Mouse (Mus musculus) heart, embryonic 10.5 days (tissue): ENCODE measurements around the gene Igtp. TPM values are rescaled to one million over a fixed set of nuclear protein-coding genes. Genes with fewer than 3 reads are reported as not detected.
"Not testable (repeated sequence)": the region's sequence is repeated elsewhere in the genome, so short reads cannot be mapped to it uniquely, and the experiment has no call there.

ENCODE experiments used
- DNase-seq: peaks from one replicate; pipeline ENCODE4 v3.0.0-alpha.2; 2017; ENCODE audit warnings: low spot score
- H3K27ac ChIP-seq: fragments of 300-500 bp; sonication (generic); 2 replicates; pipeline ENCODE4 v1.5.1; 2016; ENCODE audit warnings: mild to moderate bottlenecking
- H3K27me3 ChIP-seq: fragments of 300-500 bp; sonication (generic); 2 replicates; pipeline ENCODE4 v1.6.1; 2016; ENCODE audit warnings: mild to moderate bottlenecking; ENCODE audit not compliant: poor library complexity, insufficient read depth, severe bottlenecking
- H3K36me3 ChIP-seq: fragments of 300-500 bp; sonication (generic); 2 replicates; pipeline ENCODE4 v1.6.1; 2016; ENCODE audit warnings: mild to moderate bottlenecking, moderate library complexity
- H3K4me1 ChIP-seq: fragments of 300-500 bp; sonication (generic); 2 replicates; pipeline ENCODE4 v1.6.1; 2016; ENCODE audit warnings: mild to moderate bottlenecking
- H3K4me3 ChIP-seq: fragments of 300-500 bp; sonication (generic); 2 replicates; pipeline ENCODE4 v1.5.1; 2016; ENCODE audit warnings: mild to moderate bottlenecking, moderate library complexity
- H3K9me3 ChIP-seq: fragments of 300-500 bp; sonication (generic); 2 replicates; pipeline ENCODE4 v1.6.1; 2016; ENCODE audit warnings: mild to moderate bottlenecking, moderate library complexity
- WGBS: fragments of 180-500 bp; shearing (Covaris S2); methylation state at CpG from one replicate; pipeline ENCODE4 v1.1.7; 2016; 5-methylcytosine and 5-hydroxymethylcytosine counted together
- polyA plus RNA-seq: library from polyadenylated mRNA; unstranded; fragments of >200 nt; fragmentation: Nextera tagmentation; extraction: Ambion mirVana; gene quantifications from 2 replicates; pipeline ENCODE4 v1.2.1, GENCODE M21; 2016

The Igtp gene
- 3.1 and 3.4 TPM in 2 replicates for polyA plus RNA-seq

DNA sequence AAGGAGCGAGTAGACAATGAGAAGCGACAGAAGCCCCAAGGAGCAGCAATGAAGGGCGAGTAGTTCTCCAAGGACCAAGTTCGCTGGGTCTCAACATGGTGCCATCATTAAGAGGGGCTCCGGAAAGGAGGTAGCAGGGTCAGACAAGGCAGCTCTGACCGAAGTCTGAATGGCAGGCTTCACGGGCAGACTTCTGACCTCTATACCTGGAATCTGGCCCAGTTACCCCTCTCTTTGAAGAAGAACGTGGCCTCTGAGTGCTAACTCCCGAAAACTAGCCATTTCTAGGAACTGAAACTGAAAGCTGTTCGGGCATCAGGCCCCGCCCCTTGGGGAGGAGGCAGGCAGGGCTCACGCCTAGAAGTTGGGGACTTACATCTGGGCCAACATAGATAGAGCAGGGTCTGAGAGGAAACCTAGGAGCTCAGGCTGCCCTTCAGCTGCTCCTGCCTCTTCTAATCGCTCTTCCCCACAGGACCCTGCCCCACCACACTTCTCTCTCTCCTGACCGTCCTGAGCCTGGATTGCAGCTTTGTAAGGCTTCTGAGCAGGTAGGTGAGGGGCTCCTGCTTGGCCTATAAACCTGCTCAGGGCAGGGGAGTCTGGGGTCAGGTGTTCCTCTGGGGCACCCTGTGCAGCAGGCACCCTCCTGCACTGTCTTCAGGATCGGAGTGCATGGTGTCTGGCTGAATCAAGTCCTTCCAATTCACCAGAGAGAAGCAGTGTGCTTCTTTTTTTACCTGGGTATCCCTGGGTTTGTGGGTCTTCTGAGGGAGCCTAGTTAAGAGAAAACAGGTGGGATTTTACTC, at the start of gene Igtp, which contains the start of gene Irgm2:
Gene Igtp, plus strand, starts transcription at position 328 of the 809 bp plus-strand sequence.
Gene Irgm2, plus strand, starts transcription at position 390 of the 809 bp plus-strand sequence.
- H3K4me1 ChIP-seq, result peaks cover 14% of the 10 kb centered on the region
- H3K27ac ChIP-seq, result peak within 1 kb of the TSS; percentile 85
- H3K27me3 ChIP-seq, H3K36me3 ChIP-seq, H3K9me3 ChIP-seq: not testable (repeated sequence)
- peak; percentile 90 for DNase-seq
- H3K4me3 ChIP-seq, result peak within 1 kb of the TSS; percentile 66
- 12% methylated on average over 15 of the region's 15 CpGs for WGBS

DNA sequence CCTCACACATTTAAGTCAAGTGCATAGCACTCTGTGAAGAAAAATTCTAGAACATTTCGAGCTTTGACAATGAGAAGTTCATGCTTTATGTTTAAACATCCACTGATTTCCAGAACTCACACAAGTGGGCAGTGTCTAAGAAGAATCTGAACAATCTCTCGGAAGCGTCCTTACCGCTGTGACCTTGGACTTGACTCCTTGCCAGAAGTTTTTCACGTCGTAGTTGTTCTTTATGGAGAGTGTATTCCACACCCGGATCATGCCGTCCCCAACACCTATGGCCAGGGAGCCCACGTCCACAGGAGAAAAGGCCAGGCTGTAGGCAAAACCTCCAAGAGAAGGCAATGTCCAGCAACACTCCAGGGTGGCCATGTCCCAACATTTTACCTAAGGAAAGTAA, 43.9 kb upstream of the Igtp start:
- Histone ChIP-seq H3K36me3 (peaks cover 90% of the 10 kb centered on the region), H3K27me3 (no peaks in the 10 kb centered on the region), H3K9me3 (no peaks in the 10 kb centered on the region), H3K27ac (no peak overlapping the region), H3K4me1 (0 out of 2 replicates have a peak, but pooled peaks cover 4% of the 10 kb centered on the region), H3K4me3 (no peak overlapping the region)
- 84% methylated on average over 9 of the region's 9 CpGs for WGBS
- no peak for DNase-seq

DNA sequence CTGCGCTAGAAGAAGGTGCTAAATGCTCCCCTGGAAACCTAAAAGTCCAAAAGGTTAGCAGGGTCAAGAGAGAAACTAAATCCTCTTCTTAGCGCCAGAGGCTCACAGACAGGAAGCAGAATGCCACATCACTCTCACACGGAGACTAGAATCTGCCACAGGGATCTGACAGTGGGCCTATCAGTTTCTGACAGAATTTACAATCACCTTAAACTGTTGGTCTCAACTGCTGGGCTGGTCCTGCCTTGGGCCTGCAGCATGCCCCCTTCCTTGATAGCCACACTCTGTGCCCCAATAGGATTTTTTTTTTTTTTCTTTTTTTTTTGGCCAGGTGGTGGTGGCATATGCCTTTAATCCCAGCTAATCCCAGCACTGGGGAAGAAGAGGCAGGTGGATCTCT, 42.5 kb upstream of the Igtp start:
- no peak for DNase-seq
- Histone ChIP-seq H3K9me3 (no peaks in the 10 kb centered on the region), H3K36me3 (peaks cover 92% of the 10 kb centered on the region), H3K4me1 (0 out of 2 replicates have a peak, but pooled peaks cover 4% of the 10 kb centered on the region), H3K4me3 (no peak overlapping the region), H3K27ac (no peak overlapping the region), H3K27me3 (no peaks in the 10 kb centered on the region)
- 70% methylated on average over 3 of the region's 3 CpGs for WGBS

DNA sequence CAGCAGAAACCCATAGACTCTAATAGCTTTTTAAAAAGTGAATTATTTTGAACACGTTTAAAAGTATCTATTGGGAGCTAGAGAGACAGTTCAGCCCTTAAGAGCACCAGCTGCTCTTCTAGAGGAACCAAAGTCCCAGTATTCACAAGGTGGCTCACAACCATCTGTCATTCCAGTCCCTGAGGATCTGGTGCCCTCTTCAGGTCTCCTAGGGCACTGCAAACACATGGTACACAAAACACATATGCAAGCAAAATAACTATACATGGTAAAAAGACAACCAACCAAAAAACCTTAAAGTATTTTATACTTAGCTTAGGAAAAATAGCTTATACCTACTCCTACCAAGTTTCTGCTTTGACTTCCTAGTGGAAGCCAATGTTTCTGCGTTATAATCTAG, 34.3 kb upstream of the Igtp start:
- Histone ChIP-seq H3K36me3 (peaks cover 66% of the 10 kb centered on the region), H3K4me1 (peaks cover 12% of the 10 kb centered on the region), H3K27ac (no peak overlapping the region), H3K9me3 (no peaks in the 10 kb centered on the region), H3K27me3 (no peaks in the 10 kb centered on the region), H3K4me3 (no peak overlapping the region)
- WGBS, result 93% methylated on average over 2 of the region's 2 CpGs
- DNase-seq, result no peak

DNA sequence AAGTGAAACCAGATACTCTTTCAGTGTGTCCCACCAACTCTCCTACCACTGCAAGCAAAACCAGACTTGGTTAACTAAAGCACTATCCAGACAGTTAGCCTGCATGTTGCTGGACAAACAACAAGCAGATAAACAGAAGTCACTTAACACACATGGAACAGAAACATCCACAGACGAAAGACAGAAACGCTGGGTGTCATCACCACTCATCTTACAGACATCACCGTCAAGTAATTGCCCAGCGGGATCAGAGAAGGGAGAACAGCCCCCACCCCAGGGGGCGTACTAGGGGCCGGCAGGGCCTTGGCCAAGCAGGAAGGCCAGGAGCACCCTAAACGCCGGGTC, 31.6 kb upstream of the Igtp start:
- Histone ChIP-seq H3K4me3 (peak overlapping the region; percentile 83), H3K9me3 (no peaks in the 10 kb centered on the region), H3K27me3 (no peaks in the 10 kb centered on the region), H3K4me1 (peaks cover 23% of the 10 kb centered on the region), H3K27ac (peak overlapping the region; percentile 85), H3K36me3 (peaks cover 39% of the 10 kb centered on the region)
- under 1% methylated on average over 8 of the region's 8 CpGs for WGBS
- DNase-seq, result no peak

DNA sequence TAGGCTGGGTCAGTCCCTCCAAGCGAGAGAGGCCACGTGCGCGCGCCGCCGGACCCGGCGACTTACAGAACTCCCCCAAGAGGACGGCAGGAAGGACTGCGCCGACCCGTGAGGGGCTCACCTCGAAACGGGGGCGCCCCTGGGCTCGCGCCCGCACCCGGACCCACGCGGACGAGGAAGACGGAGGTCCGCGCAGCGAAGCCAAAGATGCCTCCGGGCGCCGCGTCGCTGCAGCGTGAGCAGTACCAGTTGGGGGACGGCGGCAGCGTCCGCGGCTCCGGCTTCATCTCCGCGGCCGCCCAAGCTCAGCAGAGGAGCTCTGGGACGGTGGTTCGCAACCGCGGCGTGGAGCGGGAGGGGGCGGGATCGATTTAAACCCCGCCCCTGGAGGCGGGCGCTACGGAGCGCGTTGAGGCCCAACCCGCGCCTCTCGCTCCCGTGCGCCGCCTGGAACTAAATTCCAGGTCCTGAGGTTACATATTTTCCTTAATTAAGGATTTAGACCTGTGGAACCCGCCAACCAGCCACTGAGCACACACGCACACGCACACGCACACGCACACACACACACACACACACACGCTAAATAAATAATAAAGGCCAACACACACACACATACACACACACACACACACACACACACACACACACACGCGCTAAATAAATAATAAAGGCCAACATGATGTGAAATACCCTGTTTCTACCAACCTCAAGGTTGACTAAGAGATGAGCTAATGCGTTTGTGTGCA, 31.0 kb upstream of the Igtp start, which contains the start of gene Gemin5:
Gene Gemin5, minus strand, starts transcription at position 373 of the 749 bp plus-strand sequence.
- H3K36me3 ChIP-seq, result peaks cover 39% of the 10 kb centered on the region

DNA sequence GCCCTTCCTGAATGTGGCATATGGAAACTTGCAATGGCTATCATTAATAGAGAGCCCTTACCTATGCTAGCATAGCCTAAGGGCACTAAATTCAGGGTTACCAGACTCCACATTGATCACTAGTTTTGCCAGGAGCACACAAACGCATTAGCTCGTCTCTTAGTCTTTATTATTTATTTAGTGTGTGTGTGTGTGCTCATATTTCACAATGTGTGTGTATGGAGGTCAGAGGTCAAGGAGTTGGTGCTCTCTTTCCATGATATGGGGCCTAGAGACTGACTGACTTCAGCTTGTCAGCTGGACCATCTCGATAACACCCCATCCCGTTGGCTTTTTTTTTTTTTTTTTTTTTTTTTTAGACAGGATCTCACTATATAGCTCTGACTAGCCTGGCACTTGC, 29.7 kb upstream of the Igtp start:
- 85% methylated on average over 4 of the region's 4 CpGs for WGBS
- no peak for DNase-seq

More for the DNA sequence above, 31.0 kb upstream of the Igtp start, which contains the start of gene Gemin5:
- Histone ChIP-seq H3K9me3 (no peaks in the 10 kb centered on the region), H3K4me3 (peak within 1 kb of the TSS; percentile 83), H3K27ac (peak within 1 kb of the TSS; percentile 85), H3K4me1 (peaks cover 24% of the 10 kb centered on the region), H3K27me3 (no peaks in the 10 kb centered on the region)
- 1% methylated on average over 71 of the region's 71 CpGs for WGBS
- peak; percentile 89 for DNase-seq

DNA sequence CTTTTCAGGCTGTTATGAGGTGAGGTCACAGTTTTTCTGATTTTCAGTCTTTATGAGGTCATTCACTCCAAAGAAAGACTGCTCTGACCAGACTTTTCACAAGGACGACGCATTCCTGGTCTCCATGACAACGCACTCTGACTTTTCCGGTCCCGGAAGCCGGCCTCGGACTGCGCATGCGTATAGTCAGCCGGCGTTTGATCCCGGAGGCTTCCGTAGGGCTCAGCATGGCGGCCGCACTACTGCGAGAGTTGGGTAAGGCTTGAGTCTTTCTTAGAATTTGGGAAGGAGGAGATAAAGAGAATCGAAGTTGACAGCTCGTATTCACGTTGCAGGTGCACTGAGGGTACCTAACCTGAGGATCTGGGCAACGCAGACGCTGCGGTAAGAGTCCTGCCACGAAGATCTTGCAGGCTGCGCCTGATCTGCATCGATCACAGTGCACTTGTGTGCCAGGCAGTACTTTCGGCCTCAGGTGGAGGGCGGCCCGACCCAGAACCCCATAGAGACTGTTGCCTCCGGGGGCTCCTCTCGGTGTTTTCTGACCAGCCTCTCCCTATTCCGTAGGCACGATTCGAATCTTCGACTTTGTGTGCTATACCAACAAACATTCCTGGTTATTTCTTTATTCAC, 27.8 kb upstream of the Igtp start, which contains the start of gene Mrpl22:
Gene Mrpl22, plus strand, starts transcription at position 203 of the 633 bp plus-strand sequence.
- WGBS, result under 1% methylated on average over 34 of the region's 34 CpGs
- peak; percentile 97 for DNase-seq
- peak within 1 kb of the TSS; percentile 87 for H3K27ac ChIP-seq
- no peaks in the 10 kb centered on the region for H3K27me3 ChIP-seq
- H3K9me3 ChIP-seq, result no peaks in the 10 kb centered on the region
- H3K4me3 ChIP-seq, result peak within 1 kb of the TSS; percentile 82
- peaks cover 24% of the 10 kb centered on the region for H3K4me1 ChIP-seq
- peaks cover 39% of the 10 kb centered on the region for H3K36me3 ChIP-seq

More for the DNA sequence above, 29.7 kb upstream of the Igtp start:
- no peak overlapping the region for H3K4me3 ChIP-seq
- no peaks in the 10 kb centered on the region for H3K27me3 ChIP-seq
- peaks cover 39% of the 10 kb centered on the region for H3K36me3 ChIP-seq
- H3K4me1 ChIP-seq, result peaks cover 24% of the 10 kb centered on the region
- H3K9me3 ChIP-seq, result no peaks in the 10 kb centered on the region
- no peak overlapping the region for H3K27ac ChIP-seq

DNA sequence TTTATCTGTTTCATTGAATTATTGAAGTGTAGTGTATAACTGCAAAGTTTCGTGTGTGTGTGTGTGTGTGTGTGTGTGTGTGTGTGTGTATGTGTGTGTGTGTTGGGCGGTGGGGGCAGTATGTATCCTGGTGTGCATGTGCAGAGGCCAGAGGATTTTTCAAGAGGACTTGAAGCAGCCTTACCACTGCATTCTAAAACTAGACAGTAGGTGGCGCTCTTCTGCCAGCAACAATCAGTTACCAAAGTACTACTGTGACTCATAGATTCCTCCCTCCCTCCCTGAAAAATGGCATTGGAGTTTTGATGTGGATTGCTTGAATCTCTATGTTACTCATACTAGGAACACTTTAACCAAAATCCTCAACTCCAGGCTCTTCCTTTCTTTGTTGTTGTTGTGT, 19.8 kb upstream of the Igtp start:
- peaks cover 51% of the 10 kb centered on the region for H3K36me3 ChIP-seq
- no peaks in the 10 kb centered on the region for H3K9me3 ChIP-seq
- H3K27me3 ChIP-seq, result no peaks in the 10 kb centered on the region
- H3K4me3 ChIP-seq, result no peak overlapping the region
- H3K27ac ChIP-seq, result no peak overlapping the region
- 0 out of 2 replicates have a peak, but pooled peaks cover 3% of the 10 kb centered on the region for H3K4me1 ChIP-seq
- WGBS, result 35% methylated on average over 3 of the region's 3 CpGs
- peak; percentile 82 for DNase-seq

DNA sequence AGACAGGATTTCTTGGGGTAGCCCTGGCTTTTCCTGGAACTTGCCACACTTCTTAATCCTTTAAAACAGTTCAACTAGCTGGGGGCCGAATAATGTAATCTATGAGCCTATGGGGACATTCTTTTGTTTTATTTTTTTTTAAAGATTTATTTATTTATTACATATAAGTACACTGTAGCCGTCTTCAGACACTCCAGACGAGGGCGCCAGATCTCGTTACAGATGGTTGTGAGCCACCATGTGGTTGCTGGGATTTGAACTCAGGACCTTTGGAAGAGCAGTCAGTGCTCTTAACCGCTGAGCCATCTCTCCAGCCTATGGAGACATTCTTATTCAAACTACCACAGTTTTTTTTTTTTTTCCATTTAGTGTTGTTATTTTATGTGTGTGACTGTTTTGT, 19.4 kb upstream of the Igtp start:
- not testable (repeated sequence) for DNase-seq, H3K4me1 ChIP-seq, H3K27me3 ChIP-seq, H3K4me3 ChIP-seq, H3K9me3 ChIP-seq, H3K27ac ChIP-seq
- H3K36me3 ChIP-seq, result peaks cover 46% of the 10 kb centered on the region
- WGBS, result 94% methylated on average over 6 of the region's 6 CpGs

DNA sequence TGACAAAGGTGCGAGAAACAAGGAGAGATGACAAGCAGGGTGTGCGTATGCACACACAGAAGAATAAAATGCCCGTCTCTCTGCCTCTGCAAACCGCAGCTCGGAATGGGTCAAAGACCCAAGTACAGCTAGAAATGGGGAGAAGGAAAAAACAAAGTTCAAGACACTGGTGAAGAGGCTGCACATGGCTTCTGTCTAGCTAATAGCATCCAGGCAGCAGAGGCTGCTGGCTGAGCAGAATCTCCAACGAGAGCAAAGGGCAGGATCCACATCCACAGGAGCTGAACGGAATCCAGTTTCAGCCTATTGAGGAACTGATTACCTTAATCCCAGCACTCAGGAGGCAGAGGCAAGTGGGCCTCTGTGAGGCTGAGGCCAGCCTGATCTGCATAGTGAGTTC, 18.6 kb upstream of the Igtp start:
- 91% methylated on average over 7 of the region's 7 CpGs for WGBS
- no peak overlapping the region for H3K4me3 ChIP-seq

DNA sequence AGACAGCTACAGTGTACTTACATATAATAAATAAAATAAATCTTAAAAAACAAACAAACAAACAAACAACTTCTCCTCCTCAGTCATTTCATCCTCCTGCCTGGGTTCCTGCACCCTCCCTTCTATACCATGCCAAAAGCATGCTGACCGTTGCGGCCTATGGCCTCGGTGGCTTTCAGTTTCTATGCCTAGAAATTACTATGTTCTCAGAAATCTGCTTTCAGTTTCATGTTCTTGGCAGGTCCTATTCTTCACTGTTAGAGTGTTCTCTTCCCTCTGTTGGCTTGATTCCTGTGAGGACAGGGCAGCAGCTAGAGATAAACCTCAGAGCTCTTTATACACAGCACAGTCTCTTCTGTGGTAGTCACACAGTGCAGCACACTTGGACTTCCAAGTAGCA, 15.8 kb upstream of the Igtp start:
- Histone ChIP-seq H3K27me3 (no peaks in the 10 kb centered on the region), H3K27ac (no peak overlapping the region), H3K4me1 (0 out of 2 replicates have a peak, but pooled peaks cover 3% of the 10 kb centered on the region), H3K4me3 (no peak overlapping the region), H3K36me3 (peaks cover 10% of the 10 kb centered on the region; the same call in 1 of the 2 replicates), H3K9me3 (no peaks in the 10 kb centered on the region)
- WGBS, result 94% methylated on average over 3 of the region's 3 CpGs
- no peak for DNase-seq

More for the DNA sequence above, 18.6 kb upstream of the Igtp start:
- Histone ChIP-seq H3K36me3 (peaks cover 39% of the 10 kb centered on the region), H3K9me3 (no peaks in the 10 kb centered on the region), H3K4me1 (0 out of 2 replicates have a peak, but pooled peaks cover 3% of the 10 kb centered on the region), H3K27me3 (no peaks in the 10 kb centered on the region), H3K27ac (no peak overlapping the region)
- DNase-seq, result no peak
